Mouse (Mus musculus) neutrophil, adult 5-6 weeks (primary cell): ENCODE results near the gene Trim41. TPM values are rescaled to one million over a fixed set of nuclear protein-coding genes. Genes with fewer than 3 reads are reported as not detected.
A peak's percentile ranks its signal among the peaks of the same experiment; 100 is the strongest.
"Not testable (repeated sequence)": the region's sequence is repeated elsewhere in the genome, so short reads cannot be mapped to it uniquely, and the experiment has no call there.

Experiments used
- ATAC-seq: fragments of 151-379, 151-347 bp; 2 replicates; pipeline ENCODE4 v1.8.0; 2017; ENCODE audit warnings: mild to moderate bottlenecking, moderate TSS enrichment; ENCODE audit not compliant: insufficient number of reproducible peaks, poor library complexity, low FRiP score, severe bottlenecking; ENCODE audit errors: extremely low read depth
- total RNA-seq: library from RNA; stranded (forward); fragments of 200-1000 nt; gene quantifications from 2 replicates; pipeline ENCODE4 v1.2.3, GENCODE M21; 2017

Gene Trim41
- total RNA-seq, 1 experiment from 2014 or later = 90.7 TPM

GRCm38 (mm10) chr11:48798308-48798707 lies 18.8 kb downstream of the Trim41 start:
- no peak for ATAC-seq

DNA sequence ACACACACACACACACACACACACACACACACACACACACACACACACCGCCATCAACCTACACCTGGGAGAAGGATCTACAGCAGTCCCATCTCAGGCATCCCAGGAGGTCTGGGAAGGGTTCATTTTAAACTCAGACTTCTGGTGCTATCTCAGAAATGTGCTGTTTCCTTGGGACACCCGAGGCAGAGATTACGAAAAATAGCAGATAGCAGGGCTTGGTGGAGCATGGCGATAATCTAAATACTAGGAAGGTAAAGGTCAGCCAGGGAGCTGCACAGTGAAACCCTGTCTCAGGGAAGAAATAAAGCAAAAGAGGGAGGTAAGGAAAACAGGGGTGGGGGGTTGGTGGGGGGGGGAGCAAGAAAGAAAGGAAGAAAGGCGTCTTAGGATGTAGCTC lies 19.9 kb downstream of the Trim41 start:
- ATAC-seq = no peak

DNA sequence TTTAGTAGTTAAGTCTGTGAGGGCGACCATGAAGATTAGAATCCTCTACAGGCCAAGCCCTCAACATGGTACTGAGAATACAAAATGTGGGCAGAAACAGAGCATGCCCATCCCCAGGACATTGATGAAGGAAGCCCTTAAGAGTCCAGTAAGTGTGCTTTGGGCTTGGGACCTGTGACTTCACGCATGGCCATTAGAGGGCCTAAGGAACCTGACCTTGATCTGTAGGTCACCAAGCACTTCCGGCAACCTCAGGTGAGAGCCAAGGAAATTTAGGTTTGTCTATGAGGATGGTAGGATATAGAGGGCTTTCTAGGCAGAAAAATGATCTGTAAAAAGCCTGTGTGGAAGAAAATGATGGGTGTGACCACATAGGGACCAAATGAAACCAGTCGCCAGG lies 20.9 kb downstream of the Trim41 start:
- ATAC-seq = no peak

GRCm38 (mm10) chr11:48795221-48795620 lies 21.9 kb downstream of the Trim41 start:
- no peak for ATAC-seq

- no peak for ATAC-seq
Observed at GRCm38 (mm10) chr11:48793184-48793583, 24.0 kb downstream of the Trim41 start.

- ATAC-seq = not testable (repeated sequence)
Observed at GRCm38 (mm10) chr11:48791894-48792293, 25.3 kb downstream of the Trim41 start.

- no peak for ATAC-seq
Observed at GRCm38 (mm10) chr11:48790946-48791345, 26.2 kb downstream of the Trim41 start.

- peak; percentile 69 for ATAC-seq
Observed at GRCm38 (mm10) chr11:48789973-48790823, 27.0 kb downstream of the Trim41 start.

GRCm38 (mm10) chr11:48789215-48789614 lies 27.9 kb downstream of the Trim41 start:
- ATAC-seq = no peak

DNA sequence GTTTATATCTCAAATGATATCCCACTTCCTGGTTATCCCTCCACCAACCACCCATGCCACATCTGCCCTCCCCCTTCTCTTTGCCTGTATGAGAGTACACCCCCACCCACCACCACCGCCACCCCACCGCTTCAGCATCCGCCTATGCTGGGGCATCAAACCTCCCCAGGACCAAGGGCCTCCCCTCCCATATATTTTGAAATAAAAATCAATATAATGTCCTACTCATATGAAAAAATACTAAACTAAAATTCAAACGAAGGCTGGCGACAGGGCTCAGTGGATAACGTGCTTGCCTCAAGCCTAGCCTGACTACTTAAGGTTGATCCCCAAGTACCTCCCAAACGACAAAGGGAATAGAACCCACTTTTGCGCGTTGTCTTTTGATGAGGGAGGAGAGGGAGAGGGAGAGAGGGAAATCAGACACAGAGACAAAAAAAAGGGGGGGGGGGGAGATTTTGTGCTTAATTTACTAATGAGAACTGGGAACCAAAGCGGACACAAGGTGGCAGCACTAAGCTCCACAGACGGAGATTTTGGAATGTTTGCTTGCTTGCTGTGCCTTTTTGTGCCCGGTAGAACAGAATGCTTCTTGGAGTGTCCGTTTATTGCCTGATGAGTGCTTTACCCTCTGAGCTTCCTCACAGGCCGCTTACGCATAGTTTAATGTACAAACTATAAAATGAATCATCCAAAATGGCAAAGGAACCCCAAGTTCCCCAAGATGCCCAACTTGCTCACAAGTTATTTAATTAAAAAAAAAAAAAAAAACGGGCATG lies 28.7 kb downstream of the Trim41 start:
- ATAC-seq = peak; percentile 54

DNA sequence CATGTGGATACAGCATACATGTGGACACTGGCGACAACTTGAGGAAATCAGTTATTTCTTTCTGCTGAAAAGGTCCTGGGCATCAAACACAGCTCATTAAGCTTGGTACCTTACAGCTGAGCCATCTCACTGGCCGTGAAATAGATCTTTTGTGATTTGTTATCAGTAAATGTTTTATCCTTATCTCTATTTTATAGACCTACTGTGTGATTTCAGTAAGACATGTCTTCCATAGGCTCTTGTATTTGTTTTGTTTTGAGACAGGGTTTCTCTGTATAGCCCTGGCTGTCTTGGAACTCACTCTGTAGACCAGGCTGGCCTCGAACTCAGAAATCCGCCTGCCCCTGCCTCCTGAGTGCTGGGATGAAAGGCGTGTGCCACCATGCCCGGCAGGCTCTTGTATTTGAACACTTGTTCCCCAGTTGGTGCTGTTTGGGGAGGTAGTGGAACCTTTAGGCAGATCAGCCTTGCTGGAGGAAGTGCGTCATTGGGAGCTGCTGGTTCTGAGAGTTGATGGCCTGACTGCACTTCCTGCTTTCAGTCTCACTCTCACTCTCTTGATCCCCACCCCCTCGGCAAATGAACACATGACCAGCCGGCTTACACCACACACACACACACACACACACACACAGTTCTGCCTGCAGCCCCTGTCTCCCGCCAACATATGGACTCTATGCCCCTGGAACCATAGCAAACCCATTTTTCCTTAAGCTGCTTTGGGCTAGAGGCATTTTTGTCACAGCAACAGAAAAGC lies 29.5 kb downstream of the Trim41 start:
- peak; percentile 95 for ATAC-seq

DNA sequence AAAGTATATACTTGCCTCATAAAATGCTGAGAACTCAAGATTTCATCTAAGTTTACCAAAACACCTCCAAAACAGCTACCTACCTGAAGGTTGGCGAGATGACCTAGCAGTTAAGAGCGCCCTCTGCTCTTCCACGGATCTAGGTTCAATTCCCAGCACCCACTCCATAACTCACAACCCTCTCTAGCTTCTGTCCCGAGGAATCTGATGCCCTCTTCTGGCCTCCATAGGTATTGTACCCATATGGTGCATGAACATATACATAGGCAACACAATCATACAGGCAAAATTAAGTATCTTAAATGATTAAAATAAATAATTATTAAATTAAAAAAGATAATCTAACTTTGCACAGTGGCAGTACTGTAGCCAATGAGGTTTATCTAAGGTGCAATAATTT lies 34.9 kb downstream of the Trim41 start:
- no peak for ATAC-seq

GRCm38 (mm10) chr11:48779450-48779849 lies 37.7 kb downstream of the Trim41 start:
- peak; percentile 57; the same call in 1 of the 2 replicates for ATAC-seq

DNA sequence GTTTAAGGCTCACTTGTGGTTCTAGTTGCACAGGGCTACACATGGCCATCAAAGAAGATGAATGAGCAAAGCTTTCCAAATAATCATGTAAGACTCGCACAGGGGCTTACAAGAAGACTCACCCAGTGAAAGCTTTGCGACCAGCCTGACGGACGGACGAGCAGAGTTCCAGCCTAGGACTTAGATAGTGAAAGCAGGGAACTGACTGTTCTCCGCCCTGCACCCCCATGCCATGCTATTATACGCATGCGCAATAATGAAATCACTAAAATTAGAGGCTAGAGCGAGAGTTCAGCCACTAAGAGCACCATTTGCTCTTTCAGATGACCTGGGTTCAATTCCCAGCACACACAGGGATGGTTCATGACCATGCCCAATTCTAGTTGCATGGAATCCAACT lies 39.9 kb downstream of the Trim41 start:
- ATAC-seq = no peak

- ATAC-seq = peak; percentile 34; the same call in 1 of the 2 replicates
Observed at GRCm38 (mm10) chr11:48776664-48777063, 40.5 kb downstream of the Trim41 start.

- ATAC-seq = no peak
Observed at GRCm38 (mm10) chr11:48775483-48775882, 41.7 kb downstream of the Trim41 start.

DNA sequence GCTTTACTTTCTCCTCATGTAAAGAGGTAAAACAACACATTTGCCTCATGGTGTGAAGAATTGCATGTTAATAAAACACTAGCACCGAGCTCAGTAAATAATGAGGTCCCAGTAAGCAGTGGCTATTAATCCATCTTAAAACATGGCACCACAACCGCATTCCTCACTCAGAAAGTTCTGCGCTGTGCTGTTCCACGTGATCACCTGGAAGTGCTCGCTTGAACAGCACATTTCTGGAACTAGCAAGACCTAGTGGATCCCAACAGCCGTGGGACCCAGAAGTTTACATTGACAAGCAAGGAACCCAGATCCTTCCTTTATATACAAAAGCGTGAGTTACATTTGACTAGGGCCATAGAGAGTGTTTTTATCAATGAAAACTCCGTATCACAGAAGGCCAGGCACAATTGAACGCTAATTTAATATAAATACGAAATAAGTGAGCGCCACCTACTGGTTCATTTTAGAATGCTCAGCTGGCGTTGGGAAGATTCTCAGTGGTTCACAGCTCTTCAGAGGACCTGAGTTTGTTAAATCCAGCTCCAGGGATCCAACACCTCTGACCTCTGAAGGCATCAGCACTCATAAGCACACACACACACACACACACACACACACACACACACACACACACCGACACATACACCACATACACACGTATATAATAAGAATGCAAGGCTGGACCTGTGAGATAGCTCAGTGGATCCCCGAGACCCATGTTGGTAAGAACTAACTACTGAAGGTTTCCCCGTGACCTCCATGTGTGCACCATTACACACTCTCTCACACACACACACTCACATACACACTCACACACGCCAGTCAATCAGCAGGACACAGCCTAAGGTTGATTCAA lies 42.5 kb downstream of the Trim41 start:
- no peak for ATAC-seq

GRCm38 (mm10) chr11:48771691-48772090 lies 45.5 kb downstream of the Trim41 start:
- peak; percentile 62 for ATAC-seq
